Comparison of ENCODE assay signal across 8 mouse cellular contexts in the genomic region with DNA sequence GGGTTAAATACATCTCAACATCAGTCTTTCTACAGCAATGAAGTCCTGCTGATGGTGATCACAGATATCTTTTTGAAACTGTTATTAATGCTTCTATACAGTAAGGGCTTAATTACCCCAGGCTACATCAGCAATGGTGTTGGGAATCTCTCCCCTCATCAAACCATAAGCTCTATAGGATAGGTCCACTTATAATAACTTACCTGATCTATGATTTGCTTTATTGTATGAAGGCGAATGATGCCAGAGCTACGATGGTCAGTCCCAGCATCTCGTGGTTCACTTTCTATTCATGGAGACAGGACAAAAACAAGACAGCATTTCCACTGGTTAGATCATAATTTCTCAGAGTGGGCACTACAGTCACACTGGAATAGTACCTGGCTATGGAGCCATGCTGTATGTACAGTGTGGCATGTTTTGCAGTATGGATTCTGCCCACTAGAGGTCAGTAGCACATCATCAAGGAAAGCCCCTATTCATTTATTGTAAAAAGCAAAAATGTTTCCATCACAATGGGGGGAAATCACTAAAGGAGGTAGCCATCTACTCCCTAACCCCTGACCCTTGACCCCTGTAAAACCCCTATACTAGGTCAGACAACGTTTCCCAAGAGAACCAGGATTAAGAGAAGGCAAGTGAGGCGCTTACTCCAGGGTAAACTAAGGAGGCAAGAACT.
DNase-seq lines count a peak whose midpoint lies in the region; ATAC-seq lines count a peak whose summit lies in the region.

No protein-coding gene starts in this region.

- WGBS in heart, embryonic 12.5 days, result 73% methylated on average over 5 of the region's 5 CpGs
- 68% methylated on average over 5 of the region's 5 CpGs for WGBS in embryonic facial prominence, embryonic 14.5 days
- WGBS in hindbrain, embryonic 11.5 days, result 72% methylated on average over 5 of the region's 5 CpGs

- no peaks in the 10 kb centered on the region for H3K9me3 ChIP-seq in heart, embryonic 12.5 days (replicated peaks)
- no peaks in the 10 kb centered on the region for H3K9me3 ChIP-seq in embryonic facial prominence, embryonic 14.5 days (ENCODE audit: control insufficient read depth, low read length)
- no peaks in the 10 kb centered on the region for H3K9me3 ChIP-seq in hindbrain, embryonic 11.5 days (ENCODE audit: control insufficient read depth, low read length)

- H3K4me2 ChIP-seq in heart, embryonic 12.5 days, result no peak overlapping the region
- H3K4me2 ChIP-seq in embryonic facial prominence, embryonic 14.5 days (ENCODE audit: low read depth, low read length), result no peak overlapping the region
- no peak overlapping the region for H3K4me2 ChIP-seq in hindbrain, embryonic 11.5 days (replicated peaks; ENCODE audit: low read depth, low read length)

- peaks cover 65% of the 10 kb centered on the region for H3K36me3 ChIP-seq in heart, embryonic 12.5 days
- H3K36me3 ChIP-seq in embryonic facial prominence, embryonic 14.5 days (ENCODE audit: control insufficient read depth, insufficient read depth, low read length), result peaks cover 61% of the 10 kb centered on the region
- H3K36me3 ChIP-seq in hindbrain, embryonic 11.5 days (ENCODE audit: control insufficient read depth, insufficient read depth, low read length), result no peaks in the 10 kb centered on the region

- DNase-seq in heart, adult 8-10 months (ENCODE audit: low spot score), result peak; percentile 74
- DNase-seq in brain, adult 2 months (ENCODE audit: low read depth, low spot score), result peak; percentile 85
- peak; percentile 66 for DNase-seq in embryonic facial prominence, embryonic 14.5 days (ENCODE audit: low spot score)
- DNase-seq in hindbrain, embryonic 11.5 days (ENCODE audit: low spot score), result peak; percentile 83
- peak; percentile 50 for DNase-seq in layer of hippocampus, adult 9-11 months
- peak; percentile 71 for DNase-seq in lung, postnatal 25 days (ENCODE audit: low spot score)
- DNase-seq in right cerebral cortex, postnatal 25 days, result peak; percentile 52

- H3K4me3 ChIP-seq in heart, embryonic 12.5 days, result no peak overlapping the region
- no peak overlapping the region for H3K4me3 ChIP-seq in embryonic facial prominence, embryonic 14.5 days (ENCODE audit: low read depth, low read length)
- no peak overlapping the region for H3K4me3 ChIP-seq in hindbrain, embryonic 11.5 days (ENCODE audit: low read depth, low read length)

- no peak overlapping the region for H3K9ac ChIP-seq in heart, embryonic 12.5 days
- H3K9ac ChIP-seq in embryonic facial prominence, embryonic 14.5 days (ENCODE audit: low read depth, low read length), result no peak overlapping the region
- H3K9ac ChIP-seq in hindbrain, embryonic 11.5 days (ENCODE audit: low read depth, low read length), result no peak overlapping the region

- no peaks in the 10 kb centered on the region for H3K4me1 ChIP-seq in heart, embryonic 12.5 days (replicated peaks)
- H3K4me1 ChIP-seq in embryonic facial prominence, embryonic 14.5 days (ENCODE audit: control insufficient read depth, insufficient read depth, low read length), result no peaks in the 10 kb centered on the region
- no peaks in the 10 kb centered on the region for H3K4me1 ChIP-seq in hindbrain, embryonic 11.5 days (replicated peaks; ENCODE audit: control insufficient read depth, insufficient read depth, low read length)

- ATAC-seq in heart, embryonic 12.5 days (ENCODE audit: insufficient number of reproducible peaks, low FRiP score), result no peak
- peak; percentile 72; the same call in 1 of the 2 replicates for ATAC-seq in embryonic facial prominence, embryonic 14.5 days (ENCODE audit: low read depth)
- ATAC-seq in hindbrain, embryonic 11.5 days (ENCODE audit: low FRiP score), result 0 out of 2 replicates have a peak, but pooled peaks have one; percentile 57

- H3K27me3 ChIP-seq in heart, embryonic 12.5 days (replicated peaks), result no peaks in the 10 kb centered on the region
- no peaks in the 10 kb centered on the region for H3K27me3 ChIP-seq in embryonic facial prominence, embryonic 14.5 days (replicated peaks; ENCODE audit: control insufficient read depth, insufficient read depth, low read length)
- no peaks in the 10 kb centered on the region for H3K27me3 ChIP-seq in hindbrain, embryonic 11.5 days (ENCODE audit: control insufficient read depth, insufficient read depth, low read length)

- no peak overlapping the region for H3K27ac ChIP-seq in heart, embryonic 12.5 days (ENCODE audit: poor library complexity, severe bottlenecking)
- no peak overlapping the region for H3K27ac ChIP-seq in embryonic facial prominence, embryonic 14.5 days (replicated peaks; ENCODE audit: low read depth, low read length)
- no peak overlapping the region for H3K27ac ChIP-seq in hindbrain, embryonic 11.5 days (ENCODE audit: low read depth, low read length)
